Mouse (Mus musculus): ENCODE measurements around the gene Tnfrsf19.

Gene Tnfrsf19

GRCm38 (mm10) chr14:61046091-61046681 is at the start of gene Tnfrsf19:
Gene Tnfrsf19 (minus strand): TSS chr14:61046490.
- peak; percentile 43 for DNase-seq (ENCODE audit: low spot score)

- DNase-seq (ENCODE audit: low spot score) = no peak
Observed at GRCm38 (mm10) chr14:61092073-61092472, 45.8 kb upstream of the Tnfrsf19 start.

- DNase-seq (ENCODE audit: low spot score) = no peak
Observed at GRCm38 (mm10) chr14:61090955-61091354, 44.7 kb upstream of the Tnfrsf19 start.

- no peak for DNase-seq (ENCODE audit: low spot score)
Observed at GRCm38 (mm10) chr14:61088187-61088586, 41.9 kb upstream of the Tnfrsf19 start.

GRCm38 (mm10) chr14:61085325-61085724 is 39.0 kb upstream of the Tnfrsf19 start:
- peak; percentile 14 for DNase-seq (ENCODE audit: low spot score)

GRCm38 (mm10) chr14:61069555-61069954 is 23.3 kb upstream of the Tnfrsf19 start:
- no peak for DNase-seq (ENCODE audit: low spot score)

GRCm38 (mm10) chr14:61061729-61062128 is 15.4 kb upstream of the Tnfrsf19 start:
- DNase-seq (ENCODE audit: low spot score) = peak; percentile 12

- DNase-seq (ENCODE audit: low spot score) = no peak
Observed at GRCm38 (mm10) chr14:61059316-61059945, 13.1 kb upstream of the Tnfrsf19 start.

GRCm38 (mm10) chr14:61056962-61057361 is 10.7 kb upstream of the Tnfrsf19 start:
- no peak for DNase-seq (ENCODE audit: low spot score)

- no peak for DNase-seq (ENCODE audit: low spot score)
Observed at GRCm38 (mm10) chr14:61056445-61056844, 10.2 kb upstream of the Tnfrsf19 start.

- no peak for DNase-seq (ENCODE audit: low spot score)
Observed at GRCm38 (mm10) chr14:61055864-61056263, 9.6 kb upstream of the Tnfrsf19 start.

GRCm38 (mm10) chr14:61052163-61052562 is 5.9 kb upstream of the Tnfrsf19 start:
- DNase-seq (ENCODE audit: low spot score) = no peak

- no peak for DNase-seq (ENCODE audit: low spot score)
Observed at GRCm38 (mm10) chr14:61045446-61046090, 722 bp downstream of the Tnfrsf19 start.

GRCm38 (mm10) chr14:61044316-61044715 is 2.0 kb downstream of the Tnfrsf19 start:
- DNase-seq (ENCODE audit: low spot score) = no peak

- no peak for DNase-seq (ENCODE audit: low spot score)
Observed at GRCm38 (mm10) chr14:61043511-61044310, 2.6 kb downstream of the Tnfrsf19 start.

GRCm38 (mm10) chr14:61042291-61042690 is 4.0 kb downstream of the Tnfrsf19 start:
- DNase-seq (ENCODE audit: low spot score) = no peak

GRCm38 (mm10) chr14:61040236-61040635 is 6.1 kb downstream of the Tnfrsf19 start:
- DNase-seq (ENCODE audit: low spot score) = no peak

- DNase-seq (ENCODE audit: low spot score) = no peak
Observed at GRCm38 (mm10) chr14:61038082-61038472, 8.2 kb downstream of the Tnfrsf19 start.

GRCm38 (mm10) chr14:61037321-61038081 is 8.8 kb downstream of the Tnfrsf19 start:
- DNase-seq (ENCODE audit: low spot score) = peak; percentile 40

- DNase-seq (ENCODE audit: low spot score) = no peak
Observed at GRCm38 (mm10) chr14:61030366-61030765, 15.9 kb downstream of the Tnfrsf19 start.

GRCm38 (mm10) chr14:61024006-61024405 is 22.3 kb downstream of the Tnfrsf19 start:
- no peak for DNase-seq (ENCODE audit: low spot score)

- no peak for DNase-seq (ENCODE audit: low spot score)
Observed at GRCm38 (mm10) chr14:61022383-61022782, 23.9 kb downstream of the Tnfrsf19 start.
